Mouse (Mus musculus): ENCODE data around the gene Ninl. TPM values are rescaled to one million over a fixed set of nuclear protein-coding genes. Genes with fewer than 3 reads are reported as not detected.

Ninl gene
- 1 to 10 TPM in 1 of 2 experiments, under 1 TPM in 1; 0.98 to 1.3 TPM for total RNA-seq (2021)

- DNase-seq (ENCODE audit: low spot score), result peak; percentile 90
- intact Hi-C loops (cut with DNase I), result no loop called here
Measured at GRCm38 (mm10) chr2:151039232-151039695, at the start of gene Ninl, which contains the start of gene Nanp. Ninl (minus strand) TSS chr2:151039382. Nanp (minus strand) TSS chr2:151039398.

GRCm38 (mm10) chr2:151056637-151057036 is 17.5 kb upstream of the Ninl start:
- DNase-seq (ENCODE audit: low spot score), result no peak
- intact Hi-C loops (cut with DNase I), result no loop called here

GRCm38 (mm10) chr2:151040411-151040810 is 1.2 kb upstream of the Ninl start:
- DNase-seq (ENCODE audit: low spot score), result no peak
- intact Hi-C loops (cut with DNase I), result no loop called here

GRCm38 (mm10) chr2:151039726-151040125 is 544 bp upstream of the Ninl start:
- intact Hi-C loops (cut with DNase I), result no loop called here
- no peak for DNase-seq (ENCODE audit: low spot score)

GRCm38 (mm10) chr2:151038811-151039222 is 365 bp downstream of the Ninl start:
- intact Hi-C loops (cut with DNase I), result no loop called here
- no peak for DNase-seq (ENCODE audit: low spot score)

GRCm38 (mm10) chr2:151037876-151038552 is 1.2 kb downstream of the Ninl start:
- no peak for DNase-seq (ENCODE audit: low spot score)
- intact Hi-C loops (cut with DNase I), result no loop called here

- no peak for DNase-seq (ENCODE audit: low spot score)
- intact Hi-C loops (cut with DNase I), result no loop called here
Measured at GRCm38 (mm10) chr2:151037292-151037691, 1.9 kb downstream of the Ninl start.

- DNase-seq (ENCODE audit: low spot score), result no peak
- intact Hi-C loops (cut with DNase I), result no loop called here
Measured at GRCm38 (mm10) chr2:151036721-151037120, 2.5 kb downstream of the Ninl start.

- DNase-seq (ENCODE audit: low spot score), result no peak
- intact Hi-C loops (cut with DNase I), result no loop called here
Measured at GRCm38 (mm10) chr2:151034435-151034834, 4.7 kb downstream of the Ninl start.

- intact Hi-C loops (cut with DNase I), result no loop called here
- no peak for DNase-seq (ENCODE audit: low spot score)
Measured at GRCm38 (mm10) chr2:151021158-151021557, 18.0 kb downstream of the Ninl start.

- intact Hi-C loops (cut with DNase I), result no loop called here
- DNase-seq (ENCODE audit: low spot score), result no peak
Measured at GRCm38 (mm10) chr2:151015316-151015715, 23.9 kb downstream of the Ninl start.

GRCm38 (mm10) chr2:151011273-151011672 is 27.9 kb downstream of the Ninl start:
- no peak for DNase-seq (ENCODE audit: low spot score)
- intact Hi-C loops (cut with DNase I), result no loop called here

GRCm38 (mm10) chr2:151009515-151010085 is 29.6 kb downstream of the Ninl start:
- no peak for DNase-seq (ENCODE audit: low spot score)
- intact Hi-C loops (cut with DNase I), result loop anchor here (10.0 kb wide), 1 partner anchor 395 kb away; no protein-coding TSS in a partner anchor

GRCm38 (mm10) chr2:151008939-151009509 is 30.2 kb downstream of the Ninl start:
- intact Hi-C loops (cut with DNase I), result loop anchor here (10.0 kb wide), 1 partner anchor 394 kb away; no protein-coding TSS in a partner anchor
- DNase-seq (ENCODE audit: low spot score), result peak; percentile 28

GRCm38 (mm10) chr2:151008517-151008932 is 30.7 kb downstream of the Ninl start:
- intact Hi-C loops (cut with DNase I), result loop anchor here (10.0 kb wide), 1 partner anchor 394 kb away; no protein-coding TSS in a partner anchor
- no peak for DNase-seq (ENCODE audit: low spot score)

GRCm38 (mm10) chr2:151008006-151008405 is 31.2 kb downstream of the Ninl start:
- intact Hi-C loops (cut with DNase I), result loop anchor here (10.0 kb wide), 1 partner anchor 393 kb away; no protein-coding TSS in a partner anchor
- DNase-seq (ENCODE audit: low spot score), result no peak

GRCm38 (mm10) chr2:151006281-151006945 is 32.8 kb downstream of the Ninl start:
- intact Hi-C loops (cut with DNase I), result loop anchor here (10.0 kb wide), 1 partner anchor 392 kb away; no protein-coding TSS in a partner anchor
- DNase-seq (ENCODE audit: low spot score), result no peak

GRCm38 (mm10) chr2:151004390-151004789 is 34.8 kb downstream of the Ninl start:
- DNase-seq (ENCODE audit: low spot score), result no peak
- intact Hi-C loops (cut with DNase I), result loop anchor here (5.0 to 10.0 kb wide), 2 partner anchors 197 to 390 kb away; no protein-coding TSS in a partner anchor

GRCm38 (mm10) chr2:151003796-151004195 is 35.4 kb downstream of the Ninl start:
- DNase-seq (ENCODE audit: low spot score), result peak; percentile 16
- intact Hi-C loops (cut with DNase I), result loop anchor here (5.0 to 10.0 kb wide), 2 partner anchors 196 to 389 kb away; no protein-coding TSS in a partner anchor

GRCm38 (mm10) chr2:151001619-151002175 is 37.5 kb downstream of the Ninl start:
- no peak for DNase-seq (ENCODE audit: low spot score)
- intact Hi-C loops (cut with DNase I), result loop anchor here (2.0 to 10.0 kb wide), 3 partner anchors 194 to 387 kb away; no protein-coding TSS in a partner anchor

Measured in heart, postnatal 25 days (tissue).